Mouse (Mus musculus): ENCODE results near the gene Eif3k. TPM values are rescaled to one million over a fixed set of nuclear protein-coding genes. Genes with fewer than 3 reads are reported as not detected.

Eif3k gene
- polyA plus RNA-seq, 1 experiment from 2014 or later, result 306 TPM

GRCm38 (mm10) chr7:28931032-28931694 is 50.5 kb downstream of the Eif3k start:
- no peaks in the 10 kb centered on the region for H3K36me3 ChIP-seq
- H3K27ac ChIP-seq (replicated peaks), result no peak overlapping the region
- no peak overlapping the region for H3K4me2 ChIP-seq
- no peaks in the 10 kb centered on the region for H3K27me3 ChIP-seq (replicated peaks)
- no peak for ATAC-seq (ENCODE audit: low FRiP score)
- H3K4me3 ChIP-seq (replicated peaks), result no peak overlapping the region
- H3K9ac ChIP-seq (replicated peaks), result no peak overlapping the region
- peaks cover 21% of the 10 kb centered on the region for H3K4me1 ChIP-seq
- H3K9me3 ChIP-seq (replicated peaks), result no peaks in the 10 kb centered on the region
- 97% methylated on average over 7 of the region's 7 CpGs for WGBS

- Histone ChIP-seq H3K4me1 (peaks cover 25% of the 10 kb centered on the region), H3K9ac (replicated peaks) (no peak overlapping the region), H3K4me3 (replicated peaks) (no peak overlapping the region), H3K36me3 (no peaks in the 10 kb centered on the region), H3K9me3 (replicated peaks) (no peaks in the 10 kb centered on the region), H3K27me3 (replicated peaks) (no peaks in the 10 kb centered on the region), H3K4me2 (no peak overlapping the region), H3K27ac (replicated peaks) (no peak overlapping the region)
- no peak for ATAC-seq (ENCODE audit: low FRiP score)
- 58% methylated on average over 5 of the region's 5 CpGs for WGBS
These were observed 51.2 kb downstream of the Eif3k start for GRCm38 (mm10) chr7:28930320-28931031.

DNA sequence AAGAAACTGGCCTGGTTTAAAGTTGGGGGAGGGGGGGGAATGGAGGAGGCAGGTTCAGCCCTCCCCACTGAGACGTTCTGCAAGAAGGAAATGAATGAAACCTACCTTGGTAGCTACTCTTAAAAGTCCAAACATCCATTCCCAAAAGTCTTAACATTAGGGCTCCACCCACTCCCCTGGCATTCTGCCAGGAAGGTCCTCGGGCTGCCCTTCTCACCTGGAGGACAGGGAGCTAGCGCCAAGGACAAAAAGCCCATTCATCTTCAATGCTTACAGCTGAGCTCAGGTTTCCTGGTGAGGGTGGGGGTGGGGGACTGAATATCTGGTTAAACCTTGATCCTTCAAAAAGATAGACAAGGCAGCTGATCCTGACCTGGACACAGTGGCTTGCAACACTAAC is 52.3 kb downstream of the Eif3k start:
- Histone ChIP-seq H3K27me3 (replicated peaks) (no peaks in the 10 kb centered on the region), H3K9me3 (replicated peaks) (no peaks in the 10 kb centered on the region), H3K4me3 (replicated peaks) (no peak overlapping the region), H3K4me1 (peaks cover 36% of the 10 kb centered on the region), H3K36me3 (no peaks in the 10 kb centered on the region), H3K27ac (replicated peaks) (no peak overlapping the region), H3K9ac (replicated peaks) (no peak overlapping the region), H3K4me2 (no peak overlapping the region)
- 55% methylated on average over 3 of the region's 3 CpGs for WGBS
- ATAC-seq (ENCODE audit: low FRiP score), result no peak

GRCm38 (mm10) chr7:28926172-28926571 is 55.5 kb downstream of the Eif3k start:
- Histone ChIP-seq H3K9ac (replicated peaks) (no peak overlapping the region), H3K27me3 (replicated peaks) (no peaks in the 10 kb centered on the region), H3K4me3 (replicated peaks) (no peak overlapping the region), H3K4me2 (no peak overlapping the region), H3K9me3 (replicated peaks) (no peaks in the 10 kb centered on the region), H3K4me1 (peaks cover 60% of the 10 kb centered on the region), H3K36me3 (no peaks in the 10 kb centered on the region), H3K27ac (replicated peaks) (peak overlapping the region; percentile 14; the same call in 1 of the 2 replicates)
- WGBS, result 65% methylated on average over 2 of the region's 2 CpGs
- no peak for ATAC-seq (ENCODE audit: low FRiP score)

GRCm38 (mm10) chr7:28925317-28925716 is 56.3 kb downstream of the Eif3k start:
- Histone ChIP-seq H3K36me3 (no peaks in the 10 kb centered on the region), H3K4me2 (no peak overlapping the region), H3K4me3 (replicated peaks) (no peak overlapping the region), H3K9ac (replicated peaks) (no peak overlapping the region), H3K27me3 (replicated peaks) (no peaks in the 10 kb centered on the region), H3K9me3 (replicated peaks) (no peaks in the 10 kb centered on the region), H3K4me1 (peaks cover 62% of the 10 kb centered on the region), H3K27ac (replicated peaks) (peak overlapping the region; percentile 14; the same call in 1 of the 2 replicates)
- no peak for ATAC-seq (ENCODE audit: low FRiP score)
- WGBS, result 42% methylated on average over 9 of the region's 9 CpGs

- no peak overlapping the region for H3K4me3 ChIP-seq (replicated peaks)
- H3K36me3 ChIP-seq, result no peaks in the 10 kb centered on the region
- no peak overlapping the region for H3K4me2 ChIP-seq
- WGBS, result 66% methylated on average over 3 of the region's 3 CpGs
- no peak for ATAC-seq (ENCODE audit: low FRiP score)
- no peaks in the 10 kb centered on the region for H3K9me3 ChIP-seq (replicated peaks)
- peaks cover 67% of the 10 kb centered on the region for H3K4me1 ChIP-seq
- H3K27ac ChIP-seq (replicated peaks), result peak overlapping the region; percentile 14; the same call in 1 of the 2 replicates
- no peak overlapping the region for H3K9ac ChIP-seq (replicated peaks)
- no peaks in the 10 kb centered on the region for H3K27me3 ChIP-seq (replicated peaks)
These were observed 56.9 kb downstream of the Eif3k start for GRCm38 (mm10) chr7:28924802-28925201.

- ATAC-seq (ENCODE audit: low FRiP score), result no peak
- no peaks in the 10 kb centered on the region for H3K9me3 ChIP-seq (replicated peaks)
- H3K36me3 ChIP-seq, result no peaks in the 10 kb centered on the region
- 7% methylated on average over 4 of the region's 4 CpGs for WGBS
- H3K27ac ChIP-seq (replicated peaks), result peak overlapping the region; percentile 71
- H3K4me1 ChIP-seq, result peaks cover 71% of the 10 kb centered on the region
- H3K9ac ChIP-seq (replicated peaks), result 0 out of 2 replicates have a peak overlapping the region, but pooled peaks have one; percentile 14
- H3K27me3 ChIP-seq (replicated peaks), result no peaks in the 10 kb centered on the region
- no peak overlapping the region for H3K4me2 ChIP-seq
- no peak overlapping the region for H3K4me3 ChIP-seq (replicated peaks)
These were observed 57.8 kb downstream of the Eif3k start for GRCm38 (mm10) chr7:28923865-28924291.

- 59% methylated on average over 4 of the region's 4 CpGs for WGBS
- Histone ChIP-seq H3K4me3 (replicated peaks) (no peak overlapping the region), H3K4me1 (peaks cover 82% of the 10 kb centered on the region), H3K36me3 (peaks cover 11% of the 10 kb centered on the region; the same call in 1 of the 2 replicates), H3K27me3 (replicated peaks) (no peaks in the 10 kb centered on the region), H3K27ac (replicated peaks) (peak overlapping the region; percentile 23; the same call in 1 of the 2 replicates), H3K4me2 (no peak overlapping the region), H3K9me3 (replicated peaks) (no peaks in the 10 kb centered on the region), H3K9ac (replicated peaks) (no peak overlapping the region)
- ATAC-seq (ENCODE audit: low FRiP score), result no peak
These were observed 59.1 kb downstream of the Eif3k start for GRCm38 (mm10) chr7:28922606-28923005.

- no peak overlapping the region for H3K9ac ChIP-seq (replicated peaks)
- no peak overlapping the region for H3K4me2 ChIP-seq
- H3K4me1 ChIP-seq, result peaks cover 89% of the 10 kb centered on the region
- H3K9me3 ChIP-seq (replicated peaks), result no peaks in the 10 kb centered on the region
- ATAC-seq (ENCODE audit: low FRiP score), result no peak
- no peak overlapping the region for H3K4me3 ChIP-seq (replicated peaks)
- H3K36me3 ChIP-seq, result peaks cover 17% of the 10 kb centered on the region; the same call in 1 of the 2 replicates
- 74% methylated on average over 8 of the region's 8 CpGs for WGBS
- no peaks in the 10 kb centered on the region for H3K27me3 ChIP-seq (replicated peaks)
- no peak overlapping the region for H3K27ac ChIP-seq (replicated peaks)
These were observed 59.8 kb downstream of the Eif3k start for GRCm38 (mm10) chr7:28921722-28922465.

Measured in neural tube, embryonic 15.5 days (tissue).